Mouse (Mus musculus) stomach, postnatal 0 days (tissue): ENCODE results near the gene Nit2.

ENCODE experiments used
- CTCF ChIP-seq: IDR thresholded peaks from 2 replicates; pipeline ENCODE4 v1.5.1; 2016; ENCODE audit warnings: antibody characterized with exemption, low read depth, mild to moderate bottlenecking, moderate library complexity
- EP300 ChIP-seq: optimal IDR thresholded peaks from 2 replicates; pipeline ENCODE3; 2016; ENCODE audit warnings: antibody characterized with exemption

DNA sequence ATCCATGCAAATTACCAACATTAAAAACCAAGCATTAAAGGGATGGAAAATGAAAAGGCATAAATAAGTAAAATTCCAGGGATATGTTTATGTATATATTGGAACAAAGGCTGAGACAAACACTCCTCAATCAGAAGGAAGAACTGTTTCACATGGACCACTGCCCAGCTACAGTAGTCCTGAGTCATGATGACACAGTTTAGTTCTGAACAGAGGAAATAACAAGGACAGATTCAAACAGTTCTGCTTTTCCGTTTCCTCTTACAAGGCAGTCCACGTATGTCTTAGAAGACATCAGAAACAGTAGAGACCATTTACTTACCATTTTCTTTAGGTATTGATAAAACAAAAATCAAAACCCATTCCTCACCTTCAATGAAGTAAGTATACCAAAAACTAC lies 22.4 kb upstream of the Nit2 start:
- no peak for TF ChIP-seq CTCF
- no peak for TF ChIP-seq EP300
